Mouse (Mus musculus) T-helper 17 cell (primary cell): ENCODE results near the gene Rbm4b.

Source experiments
- in situ Hi-C, 2 experiments: fragments of 300-600 bp; cut with MboI, MseI; formaldehyde crosslinking; loops; 1 replicate in 1 of 2; 2 replicates in 1 of 2; pipeline ENCODE4 v1.15.1; 2025; ENCODE audit warnings: high pct_unique_total_duplicates in 2 of 2

Gene Rbm4b

GRCm38 (mm10) chr19:4756193-4756911 lies at the start of gene Rbm4b:
Gene Rbm4b (plus strand): TSS chr19:4756497.
- in situ Hi-C loops, result loop anchor here (5.0 kb wide), 2 partner anchors 36 to 151 kb away; partner anchors contain the start of genes Rbm4 (in 2 of the 2) and Bbs1 (in 1 of the 2)

- in situ Hi-C loops, result no loop called here
Observed at GRCm38 (mm10) chr19:4708765-4709164, 47.5 kb upstream of the Rbm4b start.

- in situ Hi-C loops, result no loop called here
Observed at GRCm38 (mm10) chr19:4711098-4711600, 45.1 kb upstream of the Rbm4b start, which contains the start of gene Sptbn2. Gene Sptbn2 (plus strand): TSS chr19:4711167.

- in situ Hi-C loops, result no loop called here
Observed at GRCm38 (mm10) chr19:4711601-4712155, 44.6 kb upstream of the Rbm4b start.

GRCm38 (mm10) chr19:4712156-4712780 lies 44.0 kb upstream of the Rbm4b start:
- in situ Hi-C loops, result no loop called here

- in situ Hi-C loops, result no loop called here
Observed at GRCm38 (mm10) chr19:4712781-4713526, 43.3 kb upstream of the Rbm4b start.

GRCm38 (mm10) chr19:4713886-4714285 lies 42.4 kb upstream of the Rbm4b start:
- in situ Hi-C loops, result no loop called here

- in situ Hi-C loops, result no loop called here
Observed at GRCm38 (mm10) chr19:4716756-4717155, 39.5 kb upstream of the Rbm4b start.

- in situ Hi-C loops, result no loop called here
Observed at GRCm38 (mm10) chr19:4717281-4717680, 39.0 kb upstream of the Rbm4b start.

GRCm38 (mm10) chr19:4718716-4719115 lies 37.6 kb upstream of the Rbm4b start:
- in situ Hi-C loops, result no loop called here

GRCm38 (mm10) chr19:4719351-4719764 lies 36.9 kb upstream of the Rbm4b start:
- in situ Hi-C loops, result no loop called here

- in situ Hi-C loops, result no loop called here
Observed at GRCm38 (mm10) chr19:4720112-4720511, 36.2 kb upstream of the Rbm4b start.

- in situ Hi-C loops, result no loop called here
Observed at GRCm38 (mm10) chr19:4720671-4721244, 35.5 kb upstream of the Rbm4b start.

- in situ Hi-C loops, result no loop called here
Observed at GRCm38 (mm10) chr19:4729186-4729585, 27.1 kb upstream of the Rbm4b start.

GRCm38 (mm10) chr19:4733052-4733451 lies 23.2 kb upstream of the Rbm4b start:
- in situ Hi-C loops, result no loop called here

- in situ Hi-C loops, result no loop called here
Observed at GRCm38 (mm10) chr19:4737866-4738265, 18.4 kb upstream of the Rbm4b start.

GRCm38 (mm10) chr19:4739053-4739452 lies 17.2 kb upstream of the Rbm4b start:
- in situ Hi-C loops, result no loop called here

GRCm38 (mm10) chr19:4739762-4740161 lies 16.5 kb upstream of the Rbm4b start:
- in situ Hi-C loops, result loop anchor here (5.0 kb wide), 1 partner anchor 92 kb away; no protein-coding TSS in a partner anchor

GRCm38 (mm10) chr19:4741482-4741881 lies 14.8 kb upstream of the Rbm4b start:
- in situ Hi-C loops, result loop anchor here (5.0 kb wide), 1 partner anchor 94 kb away; no protein-coding TSS in a partner anchor

- in situ Hi-C loops, result loop anchor here (5.0 kb wide), 1 partner anchor 95 kb away; no protein-coding TSS in a partner anchor
Observed at GRCm38 (mm10) chr19:4742229-4742628, 14.1 kb upstream of the Rbm4b start.

GRCm38 (mm10) chr19:4743524-4743923 lies 12.8 kb upstream of the Rbm4b start:
- in situ Hi-C loops, result loop anchor here (5.0 kb wide), 1 partner anchor 96 kb away; no protein-coding TSS in a partner anchor
